Mouse (Mus musculus): ENCODE measurements around the gene Masp1. TPM values are rescaled to one million over a fixed set of nuclear protein-coding genes. Genes with fewer than 3 reads are reported as not detected.
A peak's percentile ranks its signal among the peaks of the same experiment; 100 is the strongest.

Masp1 gene
- polyA plus RNA-seq, 1 experiment: 16.5 TPM

DNA sequence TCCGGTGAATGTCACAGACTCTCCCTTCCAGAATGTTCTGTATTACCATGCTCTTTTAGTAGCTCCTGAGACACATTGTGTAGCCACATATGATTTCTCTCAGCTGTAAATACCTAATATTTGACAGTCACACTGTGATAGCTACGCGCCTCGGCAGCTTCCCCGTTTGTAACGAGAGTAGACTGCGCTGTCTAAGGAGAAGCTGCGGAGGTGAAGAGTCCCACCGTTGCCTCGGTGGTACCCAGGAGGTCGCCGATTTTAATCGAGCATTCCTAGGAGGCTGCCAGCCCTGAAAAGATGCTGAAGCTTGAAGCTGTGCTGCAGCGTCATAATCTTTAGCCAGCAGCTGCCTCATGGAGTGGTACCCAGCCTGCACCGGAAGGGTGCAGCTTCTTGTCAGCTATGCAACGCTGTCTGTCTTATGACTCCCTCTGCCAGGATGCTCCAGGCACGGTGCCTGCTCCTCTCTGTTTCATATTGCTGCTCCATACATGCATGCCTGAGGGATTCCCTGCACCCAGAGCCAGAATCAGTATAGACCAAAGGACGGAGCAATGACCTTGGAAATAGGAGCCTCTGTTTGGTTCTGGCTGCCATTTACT is 30.5 kb upstream of the Masp1 start:
- no peaks in the 10 kb centered on the region for H3K79me3 ChIP-seq (ENCODE audit: low read depth)
- H3K27me3 ChIP-seq (ENCODE audit: control insufficient read depth, insufficient read depth, insufficient read length): no peaks in the 10 kb centered on the region
- no peak overlapping the region for H3K4me3 ChIP-seq (ENCODE audit: insufficient read depth, poor library complexity, severe bottlenecking)
- no peaks in the 10 kb centered on the region for H3K79me2 ChIP-seq (ENCODE audit: control insufficient read depth, insufficient read depth)
- TF ChIP-seq FOSL1 (IDR thresholded peaks at IDR 0.05; ENCODE audit: insufficient read depth, low read length, poor library complexity, severe bottlenecking) (no peak), CTCF (IDR thresholded peaks at IDR 0.05; ENCODE audit: control insufficient read depth, insufficient read depth, insufficient read length) (no peak), CEBPB (IDR thresholded peaks at IDR 0.05; ENCODE audit: low read depth) (no peak), MYOD1 (IDR thresholded peaks at IDR 0.05; ENCODE audit: control insufficient read depth, insufficient read length, low read depth) (no peak), MAX (IDR thresholded peaks at IDR 0.05) (no peak), USF1 (IDR thresholded peaks at IDR 0.05; ENCODE audit: low read depth) (no peak), MYOG (IDR thresholded peaks at IDR 0.05; ENCODE audit: control insufficient read depth, extremely low read depth, insufficient read length) (no peak)
- H3K36me3 ChIP-seq (ENCODE audit: control insufficient read depth, insufficient read depth): no peaks in the 10 kb centered on the region
- no peak overlapping the region for H3ac ChIP-seq (ENCODE audit: control insufficient read depth, insufficient read length, low read depth)

DNA sequence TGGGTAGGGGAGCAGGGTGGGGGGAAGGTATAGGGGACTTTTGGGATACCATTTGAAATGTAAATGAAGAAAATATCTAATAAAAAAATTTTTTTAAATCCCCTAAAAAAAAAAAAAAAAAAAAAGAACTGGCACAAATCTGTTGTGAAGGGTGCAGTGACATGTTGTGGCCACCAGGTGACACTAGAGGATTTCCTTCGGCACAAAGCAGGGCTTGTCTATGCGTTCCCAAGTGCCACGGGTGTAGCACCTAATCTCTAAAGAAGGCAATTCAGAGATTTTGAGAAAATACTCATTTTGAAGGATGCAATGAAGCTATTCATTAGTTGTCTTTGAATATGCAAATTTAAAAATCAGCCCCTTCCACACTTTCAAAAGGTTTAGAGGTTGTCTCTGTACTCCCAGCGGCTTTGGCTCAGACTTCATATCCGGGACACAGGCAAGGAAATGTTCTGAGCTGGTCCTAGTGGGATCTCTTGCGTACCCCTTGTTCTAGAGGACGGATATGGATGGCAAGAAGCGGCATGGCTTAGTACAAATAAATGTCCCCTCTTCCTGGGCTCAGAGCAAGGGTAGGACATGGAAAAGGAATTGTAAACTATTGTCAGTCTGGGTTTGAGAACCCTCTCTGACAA is 29.8 kb upstream of the Masp1 start:
- no peaks in the 10 kb centered on the region for H3K79me3 ChIP-seq (ENCODE audit: low read depth)
- no peak for TF ChIP-seq USF1 (IDR thresholded peaks at IDR 0.05; ENCODE audit: low read depth)
- TF ChIP-seq MYOG (IDR thresholded peaks at IDR 0.05; ENCODE audit: control insufficient read depth, extremely low read depth, insufficient read length): no peak
- TF ChIP-seq CEBPB (IDR thresholded peaks at IDR 0.05; ENCODE audit: low read depth): no peak
- TF ChIP-seq MYOD1 (IDR thresholded peaks at IDR 0.05; ENCODE audit: control insufficient read depth, insufficient read length, low read depth): no peak
- TF ChIP-seq CTCF (IDR thresholded peaks at IDR 0.05; ENCODE audit: control insufficient read depth, insufficient read depth, insufficient read length): peak; percentile 62
- TF ChIP-seq MAX (IDR thresholded peaks at IDR 0.05): no peak
- H3K79me2 ChIP-seq (ENCODE audit: control insufficient read depth, insufficient read depth): no peaks in the 10 kb centered on the region
- no peak overlapping the region for H3ac ChIP-seq (ENCODE audit: control insufficient read depth, insufficient read length, low read depth)
- H3K4me3 ChIP-seq (ENCODE audit: insufficient read depth, poor library complexity, severe bottlenecking): no peak overlapping the region
- no peaks in the 10 kb centered on the region for H3K36me3 ChIP-seq (ENCODE audit: control insufficient read depth, insufficient read depth)
- no peaks in the 10 kb centered on the region for H3K27me3 ChIP-seq (ENCODE audit: control insufficient read depth, insufficient read depth, insufficient read length)

GRCm38 (mm10) chr16:23547783-23548182 is 27.2 kb upstream of the Masp1 start:
- H3K27me3 ChIP-seq (ENCODE audit: control insufficient read depth, insufficient read depth, insufficient read length): no peaks in the 10 kb centered on the region
- H3K79me3 ChIP-seq (ENCODE audit: low read depth): no peaks in the 10 kb centered on the region
- H3K36me3 ChIP-seq (ENCODE audit: control insufficient read depth, insufficient read depth): no peaks in the 10 kb centered on the region
- no peaks in the 10 kb centered on the region for H3K79me2 ChIP-seq (ENCODE audit: control insufficient read depth, insufficient read depth)
- no peak for TF ChIP-seq CEBPB (IDR thresholded peaks at IDR 0.05; ENCODE audit: low read depth)
- TF ChIP-seq USF1 (IDR thresholded peaks at IDR 0.05; ENCODE audit: low read depth): no peak
- no peak overlapping the region for H3ac ChIP-seq (ENCODE audit: control insufficient read depth, insufficient read length, low read depth)
- no peak overlapping the region for H3K4me3 ChIP-seq (ENCODE audit: insufficient read depth, poor library complexity, severe bottlenecking)

GRCm38 (mm10) chr16:23544361-23544760 is 23.7 kb upstream of the Masp1 start:
- TF ChIP-seq CEBPB (IDR thresholded peaks at IDR 0.05; ENCODE audit: low read depth) (no peak), MAX (IDR thresholded peaks at IDR 0.05) (no peak), MYOD1 (IDR thresholded peaks at IDR 0.05; ENCODE audit: control insufficient read depth, insufficient read length, low read depth) (no peak), USF1 (IDR thresholded peaks at IDR 0.05; ENCODE audit: low read depth) (no peak), CTCF (IDR thresholded peaks at IDR 0.05; ENCODE audit: control insufficient read depth, insufficient read depth, insufficient read length) (no peak), MYOG (IDR thresholded peaks at IDR 0.05; ENCODE audit: control insufficient read depth, extremely low read depth, insufficient read length) (no peak), FOSL1 (IDR thresholded peaks at IDR 0.05; ENCODE audit: insufficient read depth, low read length, poor library complexity, severe bottlenecking) (no peak)
- no peak overlapping the region for H3ac ChIP-seq (ENCODE audit: control insufficient read depth, insufficient read length, low read depth)

GRCm38 (mm10) chr16:23542866-23543265 is 22.3 kb upstream of the Masp1 start:
- TF ChIP-seq FOSL1 (IDR thresholded peaks at IDR 0.05; ENCODE audit: insufficient read depth, low read length, poor library complexity, severe bottlenecking): no peak
- no peak for TF ChIP-seq MYOD1 (IDR thresholded peaks at IDR 0.05; ENCODE audit: control insufficient read depth, insufficient read length, low read depth)
- no peak for TF ChIP-seq MAX (IDR thresholded peaks at IDR 0.05)
- no peak for TF ChIP-seq MYOG (IDR thresholded peaks at IDR 0.05; ENCODE audit: control insufficient read depth, extremely low read depth, insufficient read length)
- no peak for TF ChIP-seq CEBPB (IDR thresholded peaks at IDR 0.05; ENCODE audit: low read depth)
- TF ChIP-seq CTCF (IDR thresholded peaks at IDR 0.05; ENCODE audit: control insufficient read depth, insufficient read depth, insufficient read length): no peak
- no peak for TF ChIP-seq USF1 (IDR thresholded peaks at IDR 0.05; ENCODE audit: low read depth)
- H3K79me2 ChIP-seq (ENCODE audit: control insufficient read depth, insufficient read depth): no peaks in the 10 kb centered on the region
- no peak overlapping the region for H3ac ChIP-seq (ENCODE audit: control insufficient read depth, insufficient read length, low read depth)
- no peaks in the 10 kb centered on the region for H3K27me3 ChIP-seq (ENCODE audit: control insufficient read depth, insufficient read depth, insufficient read length)
- no peaks in the 10 kb centered on the region for H3K36me3 ChIP-seq (ENCODE audit: control insufficient read depth, insufficient read depth)
- no peaks in the 10 kb centered on the region for H3K79me3 ChIP-seq (ENCODE audit: low read depth)
- no peak overlapping the region for H3K4me3 ChIP-seq (ENCODE audit: insufficient read depth, poor library complexity, severe bottlenecking)

More at GRCm38 (mm10) chr16:23544361-23544760, 23.7 kb upstream of the Masp1 start:
- Histone ChIP-seq H3K4me3 (ENCODE audit: insufficient read depth, poor library complexity, severe bottlenecking) (no peak overlapping the region), H3K79me2 (ENCODE audit: control insufficient read depth, insufficient read depth) (no peaks in the 10 kb centered on the region), H3K27me3 (ENCODE audit: control insufficient read depth, insufficient read depth, insufficient read length) (no peaks in the 10 kb centered on the region), H3K79me3 (ENCODE audit: low read depth) (no peaks in the 10 kb centered on the region), H3K36me3 (ENCODE audit: control insufficient read depth, insufficient read depth) (no peaks in the 10 kb centered on the region)

DNA sequence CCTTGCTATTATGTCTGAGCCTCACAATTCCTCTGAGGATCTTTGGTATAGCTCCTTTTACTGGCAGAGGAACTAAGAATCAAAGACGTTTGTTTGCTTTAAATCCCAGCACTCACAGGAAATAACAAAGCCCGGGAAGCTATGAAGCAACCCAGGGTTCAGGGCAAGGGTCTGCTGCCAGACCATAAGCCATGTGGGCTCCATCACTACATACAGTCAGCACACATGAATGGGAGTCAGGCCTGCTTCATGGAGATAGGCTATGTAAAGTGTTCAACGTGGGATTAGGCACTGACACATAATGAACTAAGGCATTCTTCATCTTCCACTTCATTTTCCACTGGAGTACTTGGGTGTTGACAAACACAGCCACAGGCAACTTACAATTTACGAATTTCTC is 20.4 kb upstream of the Masp1 start:
- no peaks in the 10 kb centered on the region for H3K79me2 ChIP-seq (ENCODE audit: control insufficient read depth, insufficient read depth)
- no peaks in the 10 kb centered on the region for H3K27me3 ChIP-seq (ENCODE audit: control insufficient read depth, insufficient read depth, insufficient read length)
- no peak overlapping the region for H3K4me3 ChIP-seq (ENCODE audit: insufficient read depth, poor library complexity, severe bottlenecking)
- no peak overlapping the region for H3ac ChIP-seq (ENCODE audit: control insufficient read depth, insufficient read length, low read depth)
- no peaks in the 10 kb centered on the region for H3K36me3 ChIP-seq (ENCODE audit: control insufficient read depth, insufficient read depth)
- TF ChIP-seq CEBPB (IDR thresholded peaks at IDR 0.05; ENCODE audit: low read depth): no peak
- TF ChIP-seq USF1 (IDR thresholded peaks at IDR 0.05; ENCODE audit: low read depth): no peak
- no peak for TF ChIP-seq MAX (IDR thresholded peaks at IDR 0.05)
- TF ChIP-seq MYOD1 (IDR thresholded peaks at IDR 0.05; ENCODE audit: control insufficient read depth, insufficient read length, low read depth): no peak
- TF ChIP-seq CTCF (IDR thresholded peaks at IDR 0.05; ENCODE audit: control insufficient read depth, insufficient read depth, insufficient read length): no peak
- TF ChIP-seq FOSL1 (IDR thresholded peaks at IDR 0.05; ENCODE audit: insufficient read depth, low read length, poor library complexity, severe bottlenecking): no peak
- TF ChIP-seq MYOG (IDR thresholded peaks at IDR 0.05; ENCODE audit: control insufficient read depth, extremely low read depth, insufficient read length): no peak
- no peaks in the 10 kb centered on the region for H3K79me3 ChIP-seq (ENCODE audit: low read depth)

All from C2C12 (cell line).